Mouse (Mus musculus): ENCODE results near the gene Gm20388. TPM values are rescaled to one million over a fixed set of nuclear protein-coding genes. Genes with fewer than 3 reads are reported as not detected.

Gene Gm20388
- polyA plus RNA-seq, 1 experiment = 28.1 TPM

- Histone ChIP-seq H3K9ac (ENCODE audit: low read depth, poor library complexity, severe bottlenecking) (peak within 1 kb of the TSS; percentile 56), H3K36me3 (ENCODE audit: control insufficient read depth, insufficient read depth, low read length, poor library complexity, severe bottlenecking) (no peaks in the 10 kb centered on the region), H3K27me3 (ENCODE audit: control insufficient read depth, insufficient read depth, low read length, poor library complexity, severe bottlenecking) (peaks cover 68% of the 10 kb centered on the region), H3K27ac (ENCODE audit: insufficient read depth, low read length) (no peak within 1 kb of the TSS), H3K4me3 (ENCODE audit: low read depth, low read length) (peak within 1 kb of the TSS; percentile 53), H3K4me1 (ENCODE audit: control insufficient read depth, insufficient read depth, low read length) (no peaks in the 10 kb centered on the region), H3K9me3 (replicated peaks; ENCODE audit: control insufficient read depth, insufficient read depth, low read length, poor library complexity, severe bottlenecking) (no peaks in the 10 kb centered on the region)
- TF ChIP-seq EP300 (IDR thresholded peaks at IDR 0.05; ENCODE audit: insufficient read depth, low read depth, low read length) = no peak
- no peak for TF ChIP-seq CTCF (IDR thresholded peaks at IDR 0.05; ENCODE audit: low read depth, low read length)
- no peak for TF ChIP-seq POLR2A (IDR thresholded peaks at IDR 0.05; ENCODE audit: insufficient read depth, low read length)
Observed at GRCm38 (mm10) chr8:121084210-121084951, 1173.7 kb downstream of the Gm20388 start, which contains the start of gene Foxf1. TSS of gene Foxf1 (plus strand) at chr8:121084386.

- H3K4me3 ChIP-seq (ENCODE audit: low read depth, low read length) = peak overlapping the region; percentile 38
- H3K27ac ChIP-seq (ENCODE audit: insufficient read depth, low read length) = no peak overlapping the region
- TF ChIP-seq CTCF (IDR thresholded peaks at IDR 0.05; ENCODE audit: low read depth, low read length) (no peak), POLR2A (IDR thresholded peaks at IDR 0.05; ENCODE audit: insufficient read depth, low read length) (no peak), EP300 (IDR thresholded peaks at IDR 0.05; ENCODE audit: insufficient read depth, low read depth, low read length) (no peak)
- H3K36me3 ChIP-seq (ENCODE audit: control insufficient read depth, insufficient read depth, low read length, poor library complexity, severe bottlenecking) = no peaks in the 10 kb centered on the region
- H3K4me1 ChIP-seq (ENCODE audit: control insufficient read depth, insufficient read depth, low read length) = no peaks in the 10 kb centered on the region
- peaks cover 63% of the 10 kb centered on the region for H3K27me3 ChIP-seq (ENCODE audit: control insufficient read depth, insufficient read depth, low read length, poor library complexity, severe bottlenecking)
- H3K9ac ChIP-seq (ENCODE audit: low read depth, poor library complexity, severe bottlenecking) = no peak overlapping the region
- H3K9me3 ChIP-seq (replicated peaks; ENCODE audit: control insufficient read depth, insufficient read depth, low read length, poor library complexity, severe bottlenecking) = no peaks in the 10 kb centered on the region
Observed at GRCm38 (mm10) chr8:121085011-121085410, 1174.4 kb downstream of the Gm20388 start.

GRCm38 (mm10) chr8:121085561-121085960, 1174.9 kb downstream of the Gm20388 start:
- no peak overlapping the region for H3K4me3 ChIP-seq (ENCODE audit: low read depth, low read length)
- H3K9ac ChIP-seq (ENCODE audit: low read depth, poor library complexity, severe bottlenecking) = no peak overlapping the region
- no peaks in the 10 kb centered on the region for H3K9me3 ChIP-seq (replicated peaks; ENCODE audit: control insufficient read depth, insufficient read depth, low read length, poor library complexity, severe bottlenecking)
- H3K4me1 ChIP-seq (ENCODE audit: control insufficient read depth, insufficient read depth, low read length) = no peaks in the 10 kb centered on the region
- no peak overlapping the region for H3K27ac ChIP-seq (ENCODE audit: insufficient read depth, low read length)
- H3K36me3 ChIP-seq (ENCODE audit: control insufficient read depth, insufficient read depth, low read length, poor library complexity, severe bottlenecking) = no peaks in the 10 kb centered on the region
- peaks cover 60% of the 10 kb centered on the region for H3K27me3 ChIP-seq (ENCODE audit: control insufficient read depth, insufficient read depth, low read length, poor library complexity, severe bottlenecking)
- TF ChIP-seq POLR2A (IDR thresholded peaks at IDR 0.05; ENCODE audit: insufficient read depth, low read length) (no peak), CTCF (IDR thresholded peaks at IDR 0.05; ENCODE audit: low read depth, low read length) (no peak), EP300 (IDR thresholded peaks at IDR 0.05; ENCODE audit: insufficient read depth, low read depth, low read length) (no peak)

- H3K36me3 ChIP-seq (ENCODE audit: control insufficient read depth, insufficient read depth, low read length, poor library complexity, severe bottlenecking) = no peaks in the 10 kb centered on the region
- no peak overlapping the region for H3K9ac ChIP-seq (ENCODE audit: low read depth, poor library complexity, severe bottlenecking)
- no peak overlapping the region for H3K27ac ChIP-seq (ENCODE audit: insufficient read depth, low read length)
- H3K4me3 ChIP-seq (ENCODE audit: low read depth, low read length) = no peak overlapping the region
- H3K27me3 ChIP-seq (ENCODE audit: control insufficient read depth, insufficient read depth, low read length, poor library complexity, severe bottlenecking) = peaks cover 53% of the 10 kb centered on the region
- TF ChIP-seq POLR2A (IDR thresholded peaks at IDR 0.05; ENCODE audit: insufficient read depth, low read length) (no peak), EP300 (IDR thresholded peaks at IDR 0.05; ENCODE audit: insufficient read depth, low read depth, low read length) (no peak), CTCF (IDR thresholded peaks at IDR 0.05; ENCODE audit: low read depth, low read length) (no peak)
- H3K9me3 ChIP-seq (replicated peaks; ENCODE audit: control insufficient read depth, insufficient read depth, low read length, poor library complexity, severe bottlenecking) = no peaks in the 10 kb centered on the region
- H3K4me1 ChIP-seq (ENCODE audit: control insufficient read depth, insufficient read depth, low read length) = no peaks in the 10 kb centered on the region
Observed at GRCm38 (mm10) chr8:121086004-121086900, 1175.6 kb downstream of the Gm20388 start.

GRCm38 (mm10) chr8:121088281-121088680, 1177.6 kb downstream of the Gm20388 start:
- Histone ChIP-seq H3K36me3 (ENCODE audit: control insufficient read depth, insufficient read depth, low read length, poor library complexity, severe bottlenecking) (no peaks in the 10 kb centered on the region), H3K9me3 (replicated peaks; ENCODE audit: control insufficient read depth, insufficient read depth, low read length, poor library complexity, severe bottlenecking) (no peaks in the 10 kb centered on the region), H3K9ac (ENCODE audit: low read depth, poor library complexity, severe bottlenecking) (no peak overlapping the region), H3K4me3 (ENCODE audit: low read depth, low read length) (no peak overlapping the region), H3K27ac (ENCODE audit: insufficient read depth, low read length) (no peak overlapping the region), H3K27me3 (ENCODE audit: control insufficient read depth, insufficient read depth, low read length, poor library complexity, severe bottlenecking) (peaks cover 32% of the 10 kb centered on the region), H3K4me1 (ENCODE audit: control insufficient read depth, insufficient read depth, low read length) (no peaks in the 10 kb centered on the region)
- TF ChIP-seq POLR2A (IDR thresholded peaks at IDR 0.05; ENCODE audit: insufficient read depth, low read length) = no peak
- no peak for TF ChIP-seq CTCF (IDR thresholded peaks at IDR 0.05; ENCODE audit: low read depth, low read length)
- no peak for TF ChIP-seq EP300 (IDR thresholded peaks at IDR 0.05; ENCODE audit: insufficient read depth, low read depth, low read length)

Data from ES-Bruce4 (cell line).